Comparison of ENCODE assay signal across 14 mouse cellular contexts in the genomic region with DNA sequence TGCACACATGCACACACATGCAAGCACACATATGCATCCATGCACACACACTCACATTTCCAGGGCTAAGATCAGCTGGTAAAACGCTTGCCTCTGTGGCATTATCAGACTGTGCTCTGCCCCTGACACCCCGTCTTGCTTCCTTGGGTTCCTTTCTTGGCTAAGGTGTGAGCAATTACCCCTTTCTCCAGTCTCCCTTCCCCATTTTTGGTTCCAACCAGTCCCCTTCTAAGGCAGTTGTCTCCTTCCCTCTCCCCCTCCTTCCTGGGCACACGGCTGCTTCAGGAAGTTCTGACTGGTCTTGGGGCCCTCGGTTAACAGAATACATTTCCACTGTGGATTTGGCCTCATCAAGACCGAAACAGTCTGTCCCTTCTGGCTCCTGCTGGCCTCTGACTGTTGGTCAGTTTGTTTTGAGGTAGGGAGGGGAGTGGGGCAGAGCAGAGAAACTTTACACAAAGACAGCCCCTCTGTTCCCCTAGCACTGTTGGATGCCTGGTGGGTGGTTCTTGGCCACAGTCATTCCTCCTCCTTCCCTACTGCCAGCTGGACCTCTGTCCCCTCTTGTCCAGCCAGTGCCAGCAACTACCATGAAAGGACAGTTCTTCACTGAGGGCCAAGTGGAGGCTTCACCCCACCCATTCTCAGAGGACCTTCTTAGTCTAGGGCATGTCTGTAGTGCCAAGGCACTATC. TPM values are rescaled to one million over a fixed set of nuclear protein-coding genes. Genes with fewer than 3 reads are reported as not detected.
DNase-seq lines count a peak whose midpoint lies in the region; ATAC-seq lines count a peak whose summit lies in the region.
"Had no signal": no experiment of that assay in that cellular context is flagged by ENCODE, and none has a peak within 500 bp of the region (broad histone marks: within the 10 kb centered on the region; RNA-seq: fewer than 3 reads in every experiment).

No protein-coding gene starts in this region.

- H3K9me3 ChIP-seq in heart, embryonic 10.5 days, result peaks cover 3% of the 10 kb centered on the region; the same call in 1 of the 2 replicates
- peaks cover 9% of the 10 kb centered on the region for H3K9me3 ChIP-seq in megakaryocyte, embryonic 14.5 days
- H3K9me3 ChIP-seq: liver, embryonic 15.5 days had no signal

- peak; percentile 8 to 9 for DNase-seq in heart, postnatal 14 days
- DNase-seq in heart, embryonic 10.5 days (ENCODE audit: low spot score), result no peak
- peak; percentile 71 for DNase-seq in cerebellum, adult 9-11 months
- DNase-seq in embryo, embryonic 10.5 days (ENCODE audit: low spot score), result no peak
- DNase-seq: adrenal gland, adult 2 months; lung, postnatal 10 days had no signal

- no peaks in the 10 kb centered on the region for H3K27me3 ChIP-seq in heart, embryonic 10.5 days (ENCODE audit: insufficient read depth, poor library complexity, severe bottlenecking)
- peaks cover 12% of the 10 kb centered on the region for H3K27me3 ChIP-seq in megakaryocyte, embryonic 14.5 days (replicated peaks)
- H3K27me3 ChIP-seq: embryonic facial prominence, embryonic 15.5 days; limb, embryonic 12.5 days; liver, embryonic 15.5 days; midbrain, embryonic 12.5 days had no signal

- no peak overlapping the region for H3K27ac ChIP-seq in heart, embryonic 10.5 days
- H3K27ac ChIP-seq: embryonic facial prominence, embryonic 15.5 days; limb, embryonic 12.5 days; liver, embryonic 15.5 days; midbrain, embryonic 12.5 days had no signal

- H3K36me3 ChIP-seq in heart, embryonic 10.5 days, result no peaks in the 10 kb centered on the region
- H3K36me3 ChIP-seq in megakaryocyte, embryonic 14.5 days (replicated peaks; ENCODE audit: low read length), result peaks cover 5% of the 10 kb centered on the region
- H3K36me3 ChIP-seq: embryonic facial prominence, embryonic 15.5 days; limb, embryonic 12.5 days; liver, embryonic 15.5 days; midbrain, embryonic 12.5 days had no signal

- 64% methylated on average over 5 of the region's 5 CpGs for WGBS in heart, embryonic 10.5 days

- peaks cover 28% of the 10 kb centered on the region for H3K4me1 ChIP-seq in heart, embryonic 10.5 days
- H3K4me1 ChIP-seq in megakaryocyte, embryonic 14.5 days, result peaks cover 46% of the 10 kb centered on the region
- H3K4me1 ChIP-seq: embryonic facial prominence, embryonic 15.5 days; limb, embryonic 12.5 days; midbrain, embryonic 12.5 days had no signal

- intact Hi-C loops in heart, postnatal 14 days (cut with DNase I), result no loop called here

- no peak for ATAC-seq in megakaryocyte, adult 5-6 weeks (ENCODE audit: poor library complexity, severe bottlenecking)
- ATAC-seq in megakaryocyte progenitor cell, adult 5-6 weeks (replicated peaks; ENCODE audit: poor library complexity), result peak; percentile 77
- ATAC-seq: intestine, embryonic 16.5 days had no signal

- no peak overlapping the region for H3K4me3 ChIP-seq in heart, embryonic 10.5 days
- H3K4me3 ChIP-seq in megakaryocyte, embryonic 14.5 days (replicated peaks), result peak overlapping the region; percentile 76
- H3K4me3 ChIP-seq: embryonic facial prominence, embryonic 15.5 days; limb, embryonic 12.5 days; liver, embryonic 15.5 days; midbrain, embryonic 12.5 days had no signal

RNA-seq across cellular contexts. Expression of a gene that starts 16.9 kb away (rescaled TPM):
- 10 to 100 TPM; 16.3 to 17.0 TPM for total RNA-seq in heart, postnatal 14 days (2021)
- polyA plus RNA-seq in heart, embryonic 10.5 days (2016; fragmentation: Nextera tagmentation; extraction: Ambion mirVana), result 7.2 and 9.9 TPM in 2 replicates
- 1.9 TPM in 1 of 2 replicates, not detected in the other for polyA plus RNA-seq in megakaryocyte, embryonic 14.5 days (2012; ENCODE audit: insufficient read depth, low replicate concordance)
- total RNA-seq in megakaryocyte, adult 5-6 weeks (2015), result 0.18 and 1.2 TPM in 2 replicates
- not detected in 2 replicates for total RNA-seq in megakaryocyte, adult 5-6 weeks (2017)
- total RNA-seq in megakaryocyte progenitor cell, adult 5-6 weeks (2015), result 1.2 and 2.4 TPM in 2 replicates
- total RNA-seq in megakaryocyte progenitor cell, adult 5-6 weeks (2017), result 0.41 and 1.5 TPM in 2 replicates

Comparison
In these comparisons a context has a peak if more than half of its experiments do, and no peak if none do; other contexts are left out.
1. DNase-seq: peak in heart, postnatal 14 days (2 of 2) and cerebellum, adult 9-11 months (single experiment); none in heart, embryonic 10.5 days (single experiment) and embryo, embryonic 10.5 days (single experiment).
2. RNA of a gene that starts 16.9 kb away (total RNA-seq): 16.3 to 17.0 TPM in heart, postnatal 14 days; 0.41 to 2.4 TPM in megakaryocyte progenitor cell, adult 5-6 weeks and 0.18 to 1.2 TPM in megakaryocyte, adult 5-6 weeks; every median in the first group is over 4 times any median in the second.